Mouse (Mus musculus) midbrain, embryonic 13.5 days (tissue): ENCODE measurements at regions not wholly inside any gene's neighbourhood (a gene's known extent, or its start where the extent isn't known, plus 50 kb on each side); places are given as distances from the start of the nearest gene placed in this dataset.

Source experiments
- ATAC-seq: fragments of 200-750 bp; cut with Nextera tagmentation; 2 replicates; pipeline ENCODE4 v1.8.0; 2017; ENCODE audit warnings: mild to moderate bottlenecking, moderate TSS enrichment, moderate library complexity
- H3K27ac ChIP-seq: fragments of 300-500 bp; sonication (generic); 2 replicates; pipeline ENCODE4 v1.5.1; 2015; ENCODE audit warnings: inconsistent platforms, mild to moderate bottlenecking, moderate library complexity
- H3K27me3 ChIP-seq: fragments of 300-500 bp; sonication (generic); 2 replicates; pipeline ENCODE4 v1.6.1; 2015; ENCODE audit warnings: mild to moderate bottlenecking, inconsistent platforms
- H3K36me3 ChIP-seq: fragments of 300-500 bp; sonication (generic); 2 replicates; pipeline ENCODE4 v1.6.1; 2015; ENCODE audit warnings: mild to moderate bottlenecking, inconsistent platforms
- H3K4me1 ChIP-seq: fragments of 300-500 bp; sonication (generic); replicated peaks from 2 replicates; pipeline ENCODE4 v1.6.1; 2015; ENCODE audit warnings: inconsistent platforms
- H3K4me2 ChIP-seq: fragments of 300-500 bp; sonication (generic); replicated peaks from 2 replicates; pipeline ENCODE4 v1.6.1; 2015; ENCODE audit warnings: moderate library complexity, mild to moderate bottlenecking, inconsistent platforms
- H3K4me3 ChIP-seq: fragments of 300-500 bp; sonication (generic); replicated peaks from 2 replicates; pipeline ENCODE4 v1.5.1; 2015; ENCODE audit warnings: mild to moderate bottlenecking, inconsistent platforms
- H3K9ac ChIP-seq: fragments of 300-500 bp; sonication (generic); replicated peaks from 2 replicates; pipeline ENCODE4 v1.6.1; 2015; ENCODE audit warnings: mild to moderate bottlenecking, inconsistent platforms
- H3K9me3 ChIP-seq: fragments of 300-500 bp; sonication (generic); 2 replicates; pipeline ENCODE4 v1.6.1; 2016; ENCODE audit warnings: mild to moderate bottlenecking, inconsistent platforms
- WGBS: fragments of 180-500 bp; shearing (Covaris S2); methylation state at CpG from one replicate; pipeline ENCODE4 v1.1.7; 2015; 5-methylcytosine and 5-hydroxymethylcytosine counted together

GRCm38 (mm10) chr15:93662601-93663000 is 66.9 kb upstream of the Prickle1 start:
- Histone ChIP-seq H3K9ac (no peak overlapping the region), H3K36me3 (no peaks in the 10 kb centered on the region), H3K9me3 (no peaks in the 10 kb centered on the region), H3K27ac (no peak overlapping the region), H3K4me1 (no peaks in the 10 kb centered on the region), H3K27me3 (no peaks in the 10 kb centered on the region), H3K4me2 (no peak overlapping the region), H3K4me3 (no peak overlapping the region)
- whole genome bisulfite sequencing = 84% methylated on average over 1 of the region's 1 CpGs
- ATAC-seq = no peak

GRCm38 (mm10) chr15:93661801-93662200 is 66.1 kb upstream of the Prickle1 start:
- H3K27ac ChIP-seq = no peak overlapping the region
- 85% methylated on average over 2 of the region's 2 CpGs for WGBS
- H3K4me3 ChIP-seq = no peak overlapping the region
- H3K36me3 ChIP-seq = no peaks in the 10 kb centered on the region
- no peak overlapping the region for H3K9ac ChIP-seq
- H3K9me3 ChIP-seq = no peaks in the 10 kb centered on the region
- H3K27me3 ChIP-seq = no peaks in the 10 kb centered on the region
- H3K4me1 ChIP-seq = no peaks in the 10 kb centered on the region
- no peak for ATAC-seq
- no peak overlapping the region for H3K4me2 ChIP-seq

- no peaks in the 10 kb centered on the region for H3K4me1 ChIP-seq
- H3K9me3 ChIP-seq = no peaks in the 10 kb centered on the region
- no peaks in the 10 kb centered on the region for H3K27me3 ChIP-seq
- H3K27ac ChIP-seq = no peak overlapping the region
- H3K36me3 ChIP-seq = no peaks in the 10 kb centered on the region
- H3K4me3 ChIP-seq = no peak overlapping the region
- WGBS = 94% methylated on average over 14 of the region's 14 CpGs
- H3K9ac ChIP-seq = no peak overlapping the region
- no peak for ATAC-seq
- no peak overlapping the region for H3K4me2 ChIP-seq
These were observed 65.4 kb upstream of the Prickle1 start for GRCm38 (mm10) chr15:93660952-93661648.

- ATAC-seq = no peak
- H3K9ac ChIP-seq = no peak overlapping the region
These were observed 61.5 kb upstream of the Prickle1 start for GRCm38 (mm10) chr15:93657171-93657570.

GRCm38 (mm10) chr15:93656713-93657112 is 61.0 kb upstream of the Prickle1 start:
- no peak for ATAC-seq
- H3K4me3 ChIP-seq = no peak overlapping the region

More at GRCm38 (mm10) chr15:93657171-93657570, 61.5 kb upstream of the Prickle1 start:
- Histone ChIP-seq H3K4me1 (no peaks in the 10 kb centered on the region), H3K4me3 (no peak overlapping the region), H3K9me3 (no peaks in the 10 kb centered on the region), H3K27me3 (no peaks in the 10 kb centered on the region), H3K36me3 (no peaks in the 10 kb centered on the region), H3K4me2 (no peak overlapping the region), H3K27ac (no peak overlapping the region)
- WGBS = 84% methylated on average over 6 of the region's 6 CpGs

GRCm38 (mm10) chr15:93655743-93656142 is 60.1 kb upstream of the Prickle1 start:
- Histone ChIP-seq H3K27me3 (no peaks in the 10 kb centered on the region), H3K4me2 (no peak overlapping the region), H3K9ac (no peak overlapping the region), H3K36me3 (no peaks in the 10 kb centered on the region), H3K27ac (no peak overlapping the region), H3K9me3 (no peaks in the 10 kb centered on the region), H3K4me1 (no peaks in the 10 kb centered on the region), H3K4me3 (no peak overlapping the region)
- 95% methylated on average over 6 of the region's 6 CpGs for WGBS
- no peak for ATAC-seq

More at GRCm38 (mm10) chr15:93656713-93657112, 61.0 kb upstream of the Prickle1 start:
- Histone ChIP-seq H3K4me2 (no peak overlapping the region), H3K9ac (no peak overlapping the region), H3K27me3 (no peaks in the 10 kb centered on the region), H3K27ac (no peak overlapping the region), H3K4me1 (no peaks in the 10 kb centered on the region), H3K36me3 (no peaks in the 10 kb centered on the region), H3K9me3 (no peaks in the 10 kb centered on the region)
- WGBS = 86% methylated on average over 6 of the region's 6 CpGs

- Histone ChIP-seq H3K27me3 (no peaks in the 10 kb centered on the region), H3K9me3 (no peaks in the 10 kb centered on the region), H3K27ac (no peak overlapping the region), H3K4me3 (no peak overlapping the region), H3K9ac (no peak overlapping the region), H3K4me2 (no peak overlapping the region), H3K36me3 (no peaks in the 10 kb centered on the region), H3K4me1 (no peaks in the 10 kb centered on the region)
- 82% methylated on average over 6 of the region's 6 CpGs for WGBS
- ATAC-seq = no peak
These were observed 59.6 kb upstream of the Prickle1 start for GRCm38 (mm10) chr15:93655243-93655642.

- Histone ChIP-seq H3K9ac (no peak overlapping the region), H3K9me3 (no peaks in the 10 kb centered on the region), H3K36me3 (no peaks in the 10 kb centered on the region), H3K4me3 (no peak overlapping the region), H3K4me2 (no peak overlapping the region), H3K27me3 (no peaks in the 10 kb centered on the region), H3K4me1 (no peaks in the 10 kb centered on the region), H3K27ac (no peak overlapping the region)
- 100% methylated on average over 1 of the region's 1 CpGs for WGBS
- no peak for ATAC-seq
These were observed 57.7 kb upstream of the Prickle1 start for GRCm38 (mm10) chr15:93653378-93653777.

GRCm38 (mm10) chr15:93650981-93651757 is 55.5 kb upstream of the Prickle1 start:
- no peak for ATAC-seq
- Histone ChIP-seq H3K9ac (no peak overlapping the region), H3K27me3 (no peaks in the 10 kb centered on the region), H3K4me3 (no peak overlapping the region), H3K4me2 (no peak overlapping the region), H3K36me3 (no peaks in the 10 kb centered on the region), H3K9me3 (no peaks in the 10 kb centered on the region), H3K27ac (no peak overlapping the region), H3K4me1 (no peaks in the 10 kb centered on the region)
- WGBS = 81% methylated on average over 14 of the region's 14 CpGs

- H3K9me3 ChIP-seq = no peaks in the 10 kb centered on the region
- no peak overlapping the region for H3K4me3 ChIP-seq
- no peaks in the 10 kb centered on the region for H3K36me3 ChIP-seq
- no peak overlapping the region for H3K4me2 ChIP-seq
- H3K9ac ChIP-seq = no peak overlapping the region
- no peaks in the 10 kb centered on the region for H3K27me3 ChIP-seq
- H3K27ac ChIP-seq = no peak overlapping the region
- ATAC-seq = no peak
- H3K4me1 ChIP-seq = no peaks in the 10 kb centered on the region
- 86% methylated on average over 2 of the region's 2 CpGs for WGBS
These were observed 54.4 kb upstream of the Prickle1 start for GRCm38 (mm10) chr15:93650009-93650522.

- 85% methylated on average over 4 of the region's 4 CpGs for WGBS
- Histone ChIP-seq H3K4me2 (no peak overlapping the region), H3K27ac (no peak overlapping the region), H3K27me3 (no peaks in the 10 kb centered on the region), H3K9me3 (no peaks in the 10 kb centered on the region), H3K4me3 (no peak overlapping the region), H3K4me1 (no peaks in the 10 kb centered on the region), H3K36me3 (no peaks in the 10 kb centered on the region), H3K9ac (no peak overlapping the region)
- ATAC-seq = no peak
These were observed 53.0 kb upstream of the Prickle1 start for GRCm38 (mm10) chr15:93648646-93649045.

GRCm38 (mm10) chr15:93646820-93647219 is 51.1 kb upstream of the Prickle1 start:
- H3K4me2 ChIP-seq = no peak overlapping the region
- ATAC-seq = no peak
- WGBS = 93% methylated on average over 3 of the region's 3 CpGs

More at GRCm38 (mm10) chr15:93646820-93647219, 51.1 kb upstream of the Prickle1 start:
- Histone ChIP-seq H3K27ac (no peak overlapping the region), H3K27me3 (no peaks in the 10 kb centered on the region), H3K4me3 (no peak overlapping the region), H3K4me1 (no peaks in the 10 kb centered on the region), H3K36me3 (no peaks in the 10 kb centered on the region), H3K9me3 (no peaks in the 10 kb centered on the region), H3K9ac (no peak overlapping the region)
